Mouse (Mus musculus) kidney, adult 9 months (tissue): ENCODE data around the gene Pcbp2.

Source experiments
- DNase-seq: peaks from one replicate; pipeline ENCODE4 v3.0.0; 2022

The Pcbp2 gene

DNA sequence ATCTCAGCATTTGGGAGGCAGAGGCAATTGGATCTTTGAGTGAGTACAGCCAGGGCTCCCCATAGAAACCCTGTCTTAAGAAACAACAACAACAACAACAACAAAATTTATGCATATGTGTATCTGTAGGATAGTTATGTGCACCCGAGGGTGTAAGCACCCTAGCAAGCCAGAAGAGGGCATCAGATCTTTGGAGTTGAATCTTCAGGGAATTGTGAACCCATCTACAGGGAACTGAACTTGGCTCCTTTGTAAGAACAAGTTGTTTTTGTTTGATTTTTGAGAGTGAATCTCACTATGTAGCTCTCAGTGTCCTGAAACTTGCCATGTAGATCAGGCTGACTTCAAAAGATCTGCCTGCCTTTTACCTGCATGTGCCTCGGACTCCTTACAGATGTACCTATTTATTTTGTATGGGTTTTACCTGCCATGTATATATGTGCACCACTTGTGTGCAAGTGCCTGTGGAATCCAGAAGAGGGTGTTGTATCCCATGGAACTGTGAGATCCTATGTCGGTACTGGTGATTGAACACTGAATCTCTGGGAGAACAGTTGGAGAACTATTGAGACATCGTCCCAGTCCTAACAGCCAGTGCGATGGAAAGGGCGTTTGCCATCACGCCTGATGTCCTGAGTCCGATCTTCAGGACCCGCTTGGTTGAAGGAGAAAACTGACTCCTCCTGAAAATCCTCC is 1.5 kb upstream of the Pcbp2 start:
- no peak for DNase-seq

DNA sequence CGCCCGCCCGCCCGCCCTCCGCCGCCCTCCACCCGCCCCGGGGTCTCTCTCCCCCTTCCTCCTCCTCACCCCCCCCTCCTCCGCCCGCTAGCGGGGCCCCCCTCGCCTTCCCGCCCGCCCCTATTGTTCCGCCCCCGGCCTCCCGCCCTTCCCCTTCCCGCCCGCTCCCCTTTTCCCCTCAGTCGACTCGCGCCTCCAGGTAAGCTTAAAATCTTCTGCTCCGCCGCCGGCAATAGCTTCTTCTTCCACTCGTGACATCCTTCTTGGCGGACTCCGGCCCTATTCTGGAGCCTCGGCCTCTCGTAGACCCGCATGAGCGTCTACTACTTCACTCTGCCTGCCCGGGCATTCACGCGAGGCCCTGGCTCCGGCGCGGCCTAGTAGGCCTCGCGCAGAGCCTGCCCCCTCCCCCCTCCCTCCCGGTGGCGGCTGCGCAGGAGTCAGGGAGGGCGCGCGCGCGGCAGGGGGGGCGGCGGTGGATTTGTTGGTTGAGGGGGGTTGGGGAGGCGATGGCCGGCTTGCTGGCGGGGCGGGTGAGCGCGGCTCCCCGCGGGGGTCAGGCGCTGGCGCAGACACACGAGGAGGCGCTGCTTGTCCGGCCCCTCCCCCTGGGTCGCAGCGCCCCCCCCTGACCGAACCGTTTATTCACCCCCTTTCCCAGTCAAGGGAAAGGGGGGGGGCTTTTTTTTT is 411 bp downstream of the Pcbp2 start:
- peak; percentile 82 for DNase-seq

DNA sequence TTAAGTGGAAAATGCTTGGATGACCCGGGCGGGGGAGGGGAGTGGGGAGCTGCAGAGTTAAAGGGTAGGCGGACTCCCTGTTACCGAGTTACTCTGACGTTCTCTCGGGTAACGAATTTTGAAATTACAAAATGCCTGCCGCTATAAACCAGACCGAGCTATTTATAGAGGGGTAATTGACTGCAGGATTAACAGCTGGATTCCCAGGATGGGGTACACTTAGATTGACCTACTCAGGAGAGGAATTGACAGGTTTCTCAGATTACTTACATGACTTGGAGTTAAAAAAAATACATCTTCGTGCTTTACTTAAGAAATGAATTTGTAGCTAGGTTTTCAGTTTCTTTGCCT is 931 bp downstream of the Pcbp2 start:
- no peak for DNase-seq

DNA sequence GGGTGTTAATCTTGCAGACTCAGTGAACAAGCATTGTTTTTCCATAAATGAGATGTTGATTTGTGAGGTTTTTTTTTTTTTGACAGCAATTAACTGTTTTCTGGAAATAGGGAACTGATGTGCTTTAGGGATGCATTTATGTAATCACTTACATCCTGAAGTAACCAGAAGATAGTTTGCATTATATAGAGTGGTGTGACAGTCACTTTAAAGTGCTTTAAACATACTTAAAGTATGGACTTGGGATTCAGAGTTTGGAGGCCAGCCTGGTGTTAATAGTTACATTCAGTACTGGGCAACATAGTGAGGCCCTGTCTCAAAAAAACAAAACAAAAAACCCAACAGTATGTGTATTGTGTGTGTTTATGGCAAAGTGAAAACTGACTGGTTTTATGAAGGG is 1.4 kb downstream of the Pcbp2 start:
- DNase-seq = no peak

DNA sequence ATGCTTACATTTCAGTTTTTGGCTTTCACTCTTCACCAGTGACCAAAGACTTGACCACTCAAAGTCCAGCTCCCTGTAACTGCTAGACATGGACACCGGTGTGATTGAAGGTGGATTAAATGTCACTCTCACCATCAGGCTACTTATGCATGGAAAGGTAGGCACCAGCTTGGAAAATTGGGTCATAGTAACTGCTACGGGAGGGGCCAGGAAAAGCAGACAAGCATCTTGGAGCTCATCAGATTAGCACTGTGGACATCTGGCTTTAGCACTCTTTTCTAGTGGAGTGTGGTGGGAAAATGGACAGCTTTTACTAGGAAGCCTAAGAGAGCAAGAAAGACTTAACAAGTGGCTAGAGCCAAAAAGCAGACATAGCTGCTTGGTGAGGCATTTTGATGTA is 2.9 kb downstream of the Pcbp2 start:
- no peak for DNase-seq

DNA sequence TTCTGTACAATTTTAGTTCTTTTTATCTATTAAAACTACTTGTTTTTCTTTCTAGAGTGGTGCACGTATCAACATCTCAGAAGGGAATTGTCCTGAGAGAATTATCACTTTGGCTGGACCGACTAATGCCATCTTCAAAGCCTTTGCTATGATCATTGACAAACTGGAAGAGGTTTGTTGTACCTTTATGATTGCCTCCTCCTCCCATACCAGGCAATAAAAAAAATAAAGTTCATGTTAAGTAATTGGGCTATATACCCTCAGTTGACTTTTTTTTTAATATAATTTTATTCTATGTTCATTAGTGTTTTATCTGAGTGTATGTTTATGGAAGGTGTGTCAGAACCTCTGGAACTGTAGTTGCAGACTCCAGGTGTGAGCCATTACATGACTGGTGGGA is 4.2 kb downstream of the Pcbp2 start:
- DNase-seq = no peak

DNA sequence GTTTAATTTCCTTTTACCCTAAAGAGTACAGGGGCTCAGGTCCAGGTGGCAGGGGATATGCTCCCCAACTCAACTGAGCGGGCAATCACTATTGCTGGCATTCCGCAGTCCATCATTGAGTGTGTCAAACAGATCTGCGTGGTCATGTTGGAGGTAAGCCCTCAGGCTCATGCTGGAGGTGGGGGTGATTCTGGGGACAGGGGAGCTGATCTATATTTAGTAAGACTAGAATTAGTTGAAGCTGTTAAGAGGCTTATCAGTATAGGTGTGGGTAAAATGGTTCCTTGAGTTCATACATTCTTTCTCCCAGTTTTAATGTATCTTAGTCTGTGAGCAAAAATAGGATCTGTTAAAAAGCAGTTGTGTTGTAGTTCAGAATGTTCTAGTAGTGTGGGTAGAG is 12.8 kb downstream of the Pcbp2 start:
- DNase-seq = no peak

DNA sequence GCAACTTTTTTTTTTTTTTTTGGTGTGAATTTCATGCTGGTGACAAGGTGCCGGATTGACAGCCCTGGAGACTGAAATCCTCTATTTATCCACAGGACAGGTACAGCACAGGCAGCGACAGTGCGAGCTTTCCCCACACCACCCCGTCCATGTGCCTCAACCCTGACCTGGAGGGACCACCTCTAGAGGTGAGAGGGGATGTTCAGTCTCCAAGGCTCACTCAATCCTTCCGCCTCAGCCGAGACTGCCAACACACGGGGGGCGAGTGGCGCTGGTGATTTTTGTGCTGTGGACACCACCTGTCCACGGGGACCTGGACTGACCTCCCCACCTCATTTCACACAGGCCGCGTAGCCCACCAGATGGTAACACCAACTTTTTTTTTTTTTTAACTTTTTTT is 15.5 kb downstream of the Pcbp2 start:
- DNase-seq = no peak

DNA sequence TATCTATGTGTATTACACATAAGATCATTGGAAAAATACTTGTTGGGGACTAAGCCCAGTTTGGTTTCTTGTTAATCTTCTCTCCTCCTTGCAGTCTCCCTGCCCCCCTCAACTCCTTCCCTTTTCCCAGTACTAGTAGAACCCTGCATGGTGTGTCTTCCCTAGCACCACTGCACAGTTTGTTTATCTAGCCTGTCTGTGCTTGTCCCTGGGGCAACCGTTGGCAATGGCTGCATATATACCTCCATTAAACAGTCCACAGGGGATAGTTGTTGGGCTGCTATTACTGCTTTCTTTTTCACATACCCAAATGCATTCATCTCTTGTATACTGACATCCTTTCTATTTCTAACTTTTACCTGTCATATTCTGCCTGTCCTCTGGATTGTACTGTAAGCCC is 17.3 kb downstream of the Pcbp2 start:
- no peak for DNase-seq

DNA sequence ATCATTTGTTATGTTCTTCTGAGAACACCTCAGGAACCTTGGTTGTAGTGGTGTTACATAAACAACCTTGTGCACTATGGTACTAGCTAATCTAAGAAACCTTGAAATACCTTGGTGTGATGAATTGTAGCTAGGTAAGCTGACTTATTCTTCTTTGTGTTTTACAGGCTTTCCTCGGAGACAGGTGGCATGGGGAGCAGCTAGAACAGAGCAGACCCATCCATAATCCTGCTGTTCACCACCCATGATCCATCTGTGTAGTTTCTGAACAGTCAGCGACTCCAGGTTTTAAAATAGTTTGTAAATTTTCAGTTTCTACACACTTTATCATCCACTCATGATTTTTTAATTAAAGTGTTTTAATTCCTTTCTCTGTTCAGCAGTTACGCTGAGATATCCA is 28.0 kb downstream of the Pcbp2 start:
- DNase-seq = no peak

DNA sequence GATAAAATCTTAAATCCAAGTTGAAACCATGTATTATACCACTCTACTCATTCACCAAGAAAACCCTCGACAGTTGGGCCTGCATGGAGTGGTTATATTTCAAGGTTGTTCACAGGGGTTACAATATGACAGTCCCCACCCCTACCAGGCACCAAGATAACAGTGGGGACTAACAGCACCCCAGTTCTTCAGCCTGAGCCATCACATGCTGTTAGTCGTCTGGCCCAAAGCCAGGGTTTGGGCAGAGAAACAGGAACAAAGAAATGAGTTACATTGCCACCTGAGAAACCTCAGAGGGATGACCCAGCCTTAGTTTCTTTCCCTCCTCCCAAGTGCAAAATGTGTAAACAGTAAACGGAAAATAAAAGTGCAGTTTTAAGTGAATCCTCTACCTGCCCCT is 29.0 kb downstream of the Pcbp2 start:
- DNase-seq = no peak

DNA sequence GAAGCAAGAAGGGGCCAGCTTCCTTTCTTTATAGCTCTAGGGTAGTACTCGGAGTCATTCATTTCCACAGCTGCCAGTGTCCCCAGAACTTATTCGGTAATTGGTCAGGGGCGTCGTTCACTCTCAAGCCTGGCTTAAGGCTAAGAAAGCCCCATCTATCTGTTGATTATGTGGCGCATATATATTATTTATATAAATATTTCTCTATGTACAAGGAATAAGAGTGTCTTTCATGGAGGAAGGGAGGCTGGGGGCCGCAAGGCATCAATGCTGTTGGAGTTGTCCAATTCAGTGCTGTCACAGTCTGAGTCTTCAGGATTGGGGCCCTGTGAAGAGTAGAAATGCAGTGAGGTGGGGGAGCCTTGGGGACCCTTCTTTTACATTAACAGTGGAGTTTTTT is 29.5 kb downstream of the Pcbp2 start:
- DNase-seq = no peak

DNA sequence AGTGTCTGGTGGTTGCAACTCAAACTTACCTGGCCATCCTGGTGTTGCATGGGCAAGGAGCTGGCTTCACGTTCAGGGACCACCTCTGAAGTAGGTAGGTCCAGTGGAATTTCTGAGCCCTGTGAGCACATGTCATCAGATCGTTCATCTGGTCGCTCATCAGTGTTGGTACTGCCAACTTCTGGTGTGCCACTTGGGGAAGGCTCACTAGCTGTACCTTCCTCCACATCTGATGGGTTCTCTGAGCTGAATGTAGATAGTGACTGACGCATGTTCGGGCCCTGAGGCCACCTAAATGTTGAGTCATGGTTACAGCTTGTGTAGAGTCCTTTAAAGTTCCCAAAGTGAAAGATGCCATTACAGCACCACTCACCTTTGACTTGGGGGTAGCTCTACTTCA is 30.1 kb downstream of the Pcbp2 start:
- no peak for DNase-seq

DNA sequence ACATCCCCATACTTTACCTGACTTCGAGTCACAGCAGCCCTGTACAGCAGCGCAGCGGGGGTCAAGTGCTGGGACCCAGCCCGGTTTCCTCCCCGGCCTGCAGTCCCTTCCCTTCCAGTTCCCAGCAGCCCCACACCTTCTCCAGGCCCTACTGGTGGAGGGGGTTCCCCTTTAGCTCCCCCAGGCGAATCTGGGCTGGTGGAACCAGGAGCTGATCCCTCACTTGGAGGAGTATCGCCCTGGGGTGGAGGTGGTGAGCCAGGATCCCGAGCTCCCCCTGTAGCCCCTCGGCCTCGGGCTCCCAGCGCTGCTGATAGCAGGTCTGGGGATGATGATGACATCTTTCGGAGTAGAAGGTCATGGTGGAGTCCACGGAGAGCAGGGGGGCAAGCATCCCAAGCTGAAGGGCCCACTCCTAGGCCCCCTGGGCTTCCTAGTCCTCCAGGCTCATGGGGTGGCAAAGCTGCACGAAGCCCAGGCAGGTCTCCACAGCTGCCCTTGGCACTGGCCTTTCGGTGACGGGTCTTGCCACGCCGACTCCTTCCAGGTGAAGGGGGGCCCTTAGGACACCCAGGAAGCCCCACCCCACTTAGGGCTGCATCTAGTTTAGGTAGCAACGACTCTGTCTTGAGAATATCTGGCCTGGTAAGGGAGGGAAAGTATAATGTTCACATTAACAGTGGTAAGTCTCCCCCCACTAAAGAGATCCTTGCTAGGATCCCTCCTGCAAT is 30.9 kb downstream of the Pcbp2 start:
- no peak for DNase-seq

DNA sequence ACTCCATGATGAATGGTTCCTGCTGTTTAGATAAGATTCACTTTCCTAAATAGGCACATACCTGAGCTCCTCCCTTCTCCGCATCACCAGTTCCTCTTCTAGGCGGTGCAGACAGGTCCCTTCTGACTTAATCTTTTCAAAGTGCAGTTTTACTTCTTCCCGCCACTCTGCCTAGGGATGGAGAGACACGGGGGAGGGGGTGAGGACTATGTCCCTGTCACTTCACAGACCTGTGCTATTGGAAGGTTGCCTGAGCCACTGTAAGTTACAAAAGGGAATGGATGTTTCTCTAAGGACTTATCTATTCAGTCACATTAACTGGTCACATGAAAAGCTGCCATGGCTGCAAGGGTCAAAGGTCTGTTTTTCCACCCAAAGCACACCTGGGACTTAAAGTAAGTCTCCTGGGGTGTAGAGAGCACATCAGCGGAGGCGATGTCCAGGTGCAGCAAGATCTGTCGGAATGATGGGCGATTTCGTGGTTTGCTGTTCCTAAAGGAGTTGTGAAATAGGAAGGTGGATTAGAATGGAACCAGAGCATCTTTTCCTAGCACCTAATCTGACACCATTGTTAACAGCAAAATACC is 32.0 kb downstream of the Pcbp2 start:
- peak; percentile 47 for DNase-seq

DNA sequence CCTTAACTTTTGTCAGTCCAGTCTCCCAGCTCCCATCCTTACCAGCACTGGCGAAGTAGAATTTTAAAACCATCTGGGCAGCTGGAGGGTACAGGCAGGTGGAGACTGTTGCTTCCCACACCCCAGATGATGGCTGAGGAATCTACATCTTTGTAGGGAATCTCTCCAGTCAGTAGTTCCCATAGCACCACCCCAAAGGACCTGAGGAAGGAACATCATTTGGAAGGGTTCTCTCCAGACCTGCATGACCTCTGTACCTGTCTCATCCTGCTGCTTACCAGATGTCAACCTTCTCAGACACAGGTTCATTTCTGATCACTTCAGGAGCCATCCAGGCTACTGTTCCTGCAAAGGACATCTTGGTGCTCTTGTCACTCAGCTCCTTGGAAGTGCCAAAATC is 33.1 kb downstream of the Pcbp2 start, which contains the start of gene Gm10337:
Gene Gm10337 (plus strand): TSS at position 276 of the 400 bp plus-strand sequence.
- DNase-seq = no peak

DNA sequence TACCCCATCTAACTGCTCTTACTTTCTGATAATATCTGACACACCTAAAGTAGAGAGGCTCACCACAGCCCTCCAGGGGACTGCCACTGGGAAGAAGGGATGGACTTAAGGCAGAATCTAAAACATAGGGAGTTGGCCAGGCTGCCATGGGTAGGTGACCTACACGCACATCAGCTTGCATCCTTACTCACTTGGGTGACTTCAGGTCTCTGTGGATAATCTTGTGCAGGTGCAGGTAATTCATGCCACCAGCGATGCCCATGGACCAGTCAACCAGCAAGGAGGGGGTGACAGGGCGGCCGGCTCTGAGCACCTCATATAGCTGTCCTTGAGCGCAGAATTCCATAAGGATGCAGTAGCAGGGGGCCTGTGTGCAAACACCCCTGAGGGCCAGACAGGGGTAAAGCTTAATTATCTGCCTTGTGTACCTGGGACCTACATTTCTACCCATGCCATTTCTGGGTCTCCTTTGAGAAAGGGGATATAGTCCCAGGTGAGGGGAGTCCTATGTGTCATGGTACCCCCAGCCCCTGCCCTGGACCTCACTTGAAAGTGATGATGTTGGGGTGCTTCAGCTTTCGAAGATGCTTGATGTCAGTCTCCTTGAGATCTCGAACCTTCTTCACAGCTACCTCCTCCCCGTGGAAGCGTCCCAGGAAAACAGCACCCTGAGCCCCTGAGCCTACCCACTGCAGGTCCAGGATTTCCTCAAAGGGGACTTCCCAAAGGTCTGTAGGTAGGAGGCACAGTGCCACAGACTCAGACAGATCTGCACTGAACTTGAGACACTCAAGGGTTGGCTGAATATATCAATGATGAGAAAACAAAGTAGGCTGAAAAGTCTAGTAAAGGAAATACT is 33.8 kb downstream of the Pcbp2 start:
- DNase-seq = no peak

DNA sequence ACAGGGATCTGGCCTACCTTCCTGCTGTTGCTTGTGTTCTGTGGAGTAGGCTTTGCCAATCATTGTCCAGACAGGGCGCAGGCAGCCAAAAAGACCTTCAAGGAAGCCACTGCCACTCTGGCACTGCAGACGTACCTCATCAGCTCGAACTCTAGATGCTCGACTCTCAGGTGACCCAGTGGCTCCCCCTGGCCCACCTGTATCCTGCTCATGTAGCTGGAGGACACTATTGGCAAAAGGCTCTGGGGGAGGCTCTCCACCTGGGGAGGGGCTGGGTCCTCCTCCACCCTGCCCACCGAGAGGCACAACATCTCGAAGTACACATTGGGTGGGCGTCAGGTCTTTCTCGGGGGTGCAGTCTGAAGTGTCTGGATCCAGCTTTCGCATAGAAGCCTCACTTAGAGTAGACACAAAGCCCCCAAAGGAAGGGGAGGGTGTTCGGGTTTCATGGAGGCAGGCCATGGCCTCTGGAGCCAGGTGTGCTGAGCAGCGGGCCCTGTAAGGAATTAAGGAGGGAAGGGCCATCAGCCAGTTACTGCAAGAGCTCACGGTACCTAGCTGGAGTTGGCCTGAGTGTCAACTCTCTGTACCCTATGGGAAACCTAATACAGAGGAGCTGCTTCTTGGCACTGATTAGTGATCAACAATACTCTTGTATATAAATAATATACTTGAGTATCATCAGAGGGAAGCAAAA is 34.9 kb downstream of the Pcbp2 start:
- no peak for DNase-seq

DNA sequence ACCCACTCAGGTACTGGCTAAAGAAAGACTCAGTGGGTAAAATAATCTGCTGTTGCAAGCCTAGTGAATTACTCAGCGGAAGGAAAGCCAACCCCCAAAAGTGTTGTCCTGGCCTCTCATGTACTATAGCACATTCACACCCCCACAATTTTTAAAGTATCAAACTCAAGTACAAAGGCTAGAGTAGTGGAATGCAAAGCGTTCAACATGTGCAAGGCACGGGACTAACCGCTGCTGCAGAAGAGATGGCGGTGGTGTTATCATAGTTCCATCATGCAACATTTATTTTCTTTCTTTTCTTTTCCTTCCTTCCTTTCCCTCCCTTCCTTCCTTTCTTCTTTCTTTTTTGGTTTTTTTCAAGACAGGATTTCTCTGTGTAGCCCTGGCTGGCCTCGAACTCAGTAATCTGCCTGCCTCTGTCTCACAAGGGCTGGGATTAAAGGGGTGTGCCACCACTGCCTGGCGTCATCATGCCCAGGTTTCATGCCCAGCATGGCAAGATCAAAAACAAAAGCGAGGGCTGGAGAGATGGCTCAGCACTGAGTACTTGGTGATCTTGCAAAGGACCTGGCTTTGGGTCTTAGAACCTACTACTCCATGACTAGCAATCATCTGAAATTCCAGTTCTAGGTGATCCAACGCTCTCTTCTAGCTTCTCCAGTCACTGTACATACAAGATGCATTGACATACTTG is 35.6 kb downstream of the Pcbp2 start:
- no peak for DNase-seq

DNA sequence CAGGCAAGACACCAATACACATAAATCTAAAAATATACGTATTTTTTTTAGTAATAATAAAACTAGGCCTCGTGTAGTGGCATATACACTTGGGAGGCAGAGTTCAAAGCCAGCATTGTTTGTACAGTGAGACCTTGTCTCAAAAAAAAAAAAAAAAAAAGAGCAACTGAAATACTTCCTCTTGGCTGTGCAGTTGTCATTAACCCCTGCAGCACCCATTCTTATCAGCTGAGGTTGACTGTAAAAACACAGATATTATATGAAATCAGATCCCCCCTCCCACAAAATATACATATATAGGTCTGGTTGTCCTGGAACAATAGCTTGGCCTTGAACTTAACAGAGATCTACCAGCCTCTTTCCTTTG is 36.1 kb downstream of the Pcbp2 start:
- no peak for DNase-seq

DNA sequence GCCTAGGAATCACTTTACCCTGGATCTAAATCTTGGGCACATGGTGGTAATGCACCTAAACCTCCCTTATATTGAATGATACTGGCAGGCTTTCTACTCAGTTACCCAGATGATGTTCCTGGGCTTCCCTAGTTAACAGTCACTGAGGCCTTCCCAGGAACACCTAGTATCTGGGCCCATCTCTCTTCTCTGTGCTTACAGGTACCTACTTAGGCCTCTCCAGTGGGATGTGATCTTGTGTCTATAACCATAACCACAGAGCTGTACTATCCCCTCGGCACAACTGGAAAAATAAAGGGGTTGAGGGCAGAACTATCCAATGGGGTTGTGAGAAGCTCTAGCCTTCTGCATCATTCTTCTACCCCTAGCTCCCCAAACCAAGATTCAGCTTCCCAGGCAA is 36.5 kb downstream of the Pcbp2 start:
- no peak for DNase-seq

DNA sequence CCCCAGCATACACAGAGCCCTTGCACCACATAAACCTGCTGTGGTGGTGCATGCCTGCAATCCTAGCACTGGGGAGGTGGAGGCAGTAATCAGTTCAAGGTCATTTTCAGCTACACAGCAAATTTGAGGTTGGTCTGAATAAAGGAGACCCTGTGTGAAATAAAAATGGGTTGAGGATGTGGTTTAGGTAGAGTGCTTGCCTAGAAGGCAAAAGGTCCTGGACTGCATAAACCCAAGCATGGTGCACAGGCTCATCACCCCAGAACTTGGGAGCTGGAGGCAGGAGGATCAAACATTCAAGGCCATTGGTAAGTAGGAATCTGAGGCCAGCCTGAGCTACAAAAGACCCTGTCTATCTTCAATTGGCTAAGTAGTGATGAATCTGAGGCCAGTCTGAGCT is 37.2 kb downstream of the Pcbp2 start:
- no peak for DNase-seq
